Mouse (Mus musculus): Measurements from ENCODE around the gene Tcte1.

- TF ChIP-seq POLR2A (IDR thresholded peaks at IDR 0.05; ENCODE audit: borderline replicate concordance, low read depth, low read length) (no peak), CTCF (IDR thresholded peaks at IDR 0.05; ENCODE audit: low read depth, low read length) (no peak)
Observed at GRCm38 (mm10) chr17:45553065-45553464, 29.8 kb downstream of the Tcte1 start.

All from bone marrow macrophage, adult 2 months (primary cell).